Mouse (Mus musculus) heart, embryonic 12.5 days (tissue): ENCODE results near the gene Cdca7l. TPM values are rescaled to one million over a fixed set of nuclear protein-coding genes. Genes with fewer than 3 reads are reported as not detected.
"Not testable (repeated sequence)": the region's sequence is repeated elsewhere in the genome, so short reads cannot be mapped to it uniquely, and the experiment has no call there.

Experiments used
- ATAC-seq: fragments of 200-750 bp; cut with Nextera tagmentation; 2 replicates; pipeline ENCODE4 v1.8.0; 2017; ENCODE audit warnings: moderate TSS enrichment, moderate library complexity; ENCODE audit not compliant: insufficient number of reproducible peaks, low FRiP score
- H3K27ac ChIP-seq: fragments of 300-500 bp; sonication (generic); 2 replicates; pipeline ENCODE4 v1.5.1; 2016; ENCODE audit warnings: mild to moderate bottlenecking, moderate library complexity; ENCODE audit not compliant: poor library complexity, severe bottlenecking
- H3K27me3 ChIP-seq: fragments of 300-500 bp; sonication (generic); replicated peaks from 2 replicates; pipeline ENCODE4 v1.6.1; 2016; ENCODE audit warnings: mild to moderate bottlenecking, moderate library complexity
- H3K36me3 ChIP-seq: fragments of 300-500 bp; sonication (generic); 2 replicates; pipeline ENCODE4 v1.6.1; 2016; ENCODE audit warnings: mild to moderate bottlenecking, moderate library complexity
- H3K4me1 ChIP-seq: fragments of 300-500 bp; sonication (generic); replicated peaks from 2 replicates; pipeline ENCODE4 v1.6.1; 2016; ENCODE audit warnings: mild to moderate bottlenecking
- H3K4me2 ChIP-seq: fragments of 300-500 bp; sonication (generic); 2 replicates; pipeline ENCODE4 v1.6.1; 2016; ENCODE audit warnings: mild to moderate bottlenecking, moderate library complexity
- H3K4me3 ChIP-seq: fragments of 300-500 bp; sonication (generic); 2 replicates; pipeline ENCODE4 v1.5.1; 2016; ENCODE audit warnings: mild to moderate bottlenecking
- H3K9ac ChIP-seq: fragments of 300-500 bp; sonication (generic); 2 replicates; pipeline ENCODE4 v1.6.1; 2016; ENCODE audit warnings: mild to moderate bottlenecking, moderate library complexity
- H3K9me3 ChIP-seq: fragments of 300-500 bp; sonication (generic); replicated peaks from 2 replicates; pipeline ENCODE4 v1.6.1; 2016; ENCODE audit warnings: mild to moderate bottlenecking, moderate library complexity
- WGBS: fragments of 180-500 bp; shearing (Covaris S2); methylation state at CpG from one replicate; pipeline ENCODE4 v1.1.7; 2016; 5-methylcytosine and 5-hydroxymethylcytosine counted together
- polyA plus RNA-seq: library from polyadenylated mRNA; unstranded; fragments of >200 nt; fragmentation: Nextera tagmentation; extraction: Ambion mirVana; gene quantifications from 2 replicates; pipeline ENCODE4 v1.2.1, GENCODE M21; 2016

The Cdca7l gene
- polyA plus RNA-seq, 1 experiment from 2014 or later = 20.3 TPM

- WGBS = 51% methylated on average over 5 of the region's 5 CpGs
- ATAC-seq = no peak
- H3K27me3 ChIP-seq = no peaks in the 10 kb centered on the region
- no peak overlapping the region for H3K9ac ChIP-seq
- H3K36me3 ChIP-seq = peaks cover 24% of the 10 kb centered on the region; the same call in 1 of the 2 replicates
- H3K4me1 ChIP-seq = no peaks in the 10 kb centered on the region
- H3K4me3 ChIP-seq = no peak overlapping the region
- no peak overlapping the region for H3K27ac ChIP-seq
- H3K4me2 ChIP-seq = no peak overlapping the region
- H3K9me3 ChIP-seq = no peaks in the 10 kb centered on the region
Observed at GRCm38 (mm10) chr12:117862655-117863054, 58.6 kb downstream of the Cdca7l start.

DNA sequence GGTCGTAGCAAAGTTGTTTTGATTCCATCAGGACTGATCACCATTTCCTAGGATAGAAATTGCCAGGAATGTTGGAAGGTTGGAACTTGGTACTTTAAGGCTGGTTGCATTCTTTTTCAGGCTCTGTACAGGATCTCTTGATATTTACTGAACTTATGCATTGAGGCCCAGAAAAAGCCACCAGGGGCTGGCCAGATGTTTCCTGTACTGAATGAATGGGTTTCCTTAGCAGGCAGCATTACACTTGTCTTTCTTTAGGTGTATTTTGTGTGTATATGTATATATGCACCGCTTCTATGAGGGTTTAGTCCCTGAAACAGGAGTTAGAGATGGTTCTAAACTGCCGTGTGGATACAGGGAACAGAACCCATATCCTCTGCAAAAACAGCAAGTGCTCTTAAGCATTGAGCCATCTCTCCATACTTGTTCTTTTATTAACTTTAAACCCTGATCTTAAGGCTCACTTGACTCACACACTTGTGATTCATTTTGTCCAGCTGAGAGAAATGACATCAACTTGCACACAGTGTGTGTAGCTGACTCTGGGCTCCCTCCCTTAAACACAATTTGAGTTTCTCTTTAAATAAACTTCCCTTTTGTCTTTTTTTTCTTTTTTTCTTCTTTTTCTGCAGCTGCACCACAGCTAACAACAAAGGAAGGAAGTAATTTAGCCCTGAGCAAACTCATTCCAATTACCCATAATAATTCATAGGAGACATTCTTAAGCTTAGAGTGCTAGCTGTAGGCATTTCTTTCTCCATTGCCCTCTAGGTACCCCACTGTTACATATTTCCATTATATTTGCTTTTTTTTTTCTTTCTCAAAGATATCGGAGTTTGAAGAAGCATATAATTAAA lies 63.8 kb downstream of the Cdca7l start:
- Histone ChIP-seq H3K9me3 (no peaks in the 10 kb centered on the region), H3K27me3 (no peaks in the 10 kb centered on the region), H3K4me2 (no peak overlapping the region), H3K4me3 (no peak overlapping the region), H3K27ac (no peak overlapping the region), H3K36me3 (peaks cover 47% of the 10 kb centered on the region), H3K9ac (no peak overlapping the region), H3K4me1 (no peaks in the 10 kb centered on the region)
- 85% methylated on average over 4 of the region's 4 CpGs for WGBS
- ATAC-seq = no peak

DNA sequence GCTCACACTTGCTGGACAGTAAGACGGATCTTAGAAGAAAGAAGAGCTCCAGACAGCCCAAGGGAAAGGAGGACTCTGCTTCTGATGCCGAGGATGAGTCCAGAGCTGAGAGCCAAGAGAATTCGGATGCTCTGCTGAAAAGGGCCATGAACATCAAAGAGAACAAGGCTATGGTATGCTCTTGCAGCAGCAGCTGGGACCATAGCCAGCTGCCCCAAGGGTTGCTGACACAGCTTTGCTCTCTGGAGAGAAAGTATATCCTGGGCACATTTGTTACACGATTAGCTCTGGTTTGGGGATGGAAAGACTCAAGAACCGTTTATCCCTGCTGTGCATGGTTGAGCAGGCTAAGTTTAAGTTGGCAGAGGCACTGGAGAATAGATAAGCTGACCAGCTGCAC lies 68.2 kb downstream of the Cdca7l start:
- Histone ChIP-seq H3K27ac (no peak overlapping the region), H3K4me2 (no peak overlapping the region), H3K4me3 (no peak overlapping the region), H3K36me3 (peaks cover 63% of the 10 kb centered on the region), H3K4me1 (no peaks in the 10 kb centered on the region), H3K27me3 (no peaks in the 10 kb centered on the region), H3K9ac (no peak overlapping the region), H3K9me3 (no peaks in the 10 kb centered on the region)
- no peak for ATAC-seq
- 83% methylated on average over 5 of the region's 5 CpGs for WGBS

GRCm38 (mm10) chr12:117878341-117878740 lies 74.3 kb downstream of the Cdca7l start:
- Histone ChIP-seq H3K27ac (no peak overlapping the region), H3K27me3 (no peaks in the 10 kb centered on the region), H3K9ac (no peak overlapping the region), H3K4me2 (no peak overlapping the region), H3K4me3 (no peak overlapping the region), H3K9me3 (no peaks in the 10 kb centered on the region), H3K36me3 (peaks cover 66% of the 10 kb centered on the region), H3K4me1 (no peaks in the 10 kb centered on the region)
- 89% methylated on average over 13 of the region's 13 CpGs for WGBS
- ATAC-seq = no peak

DNA sequence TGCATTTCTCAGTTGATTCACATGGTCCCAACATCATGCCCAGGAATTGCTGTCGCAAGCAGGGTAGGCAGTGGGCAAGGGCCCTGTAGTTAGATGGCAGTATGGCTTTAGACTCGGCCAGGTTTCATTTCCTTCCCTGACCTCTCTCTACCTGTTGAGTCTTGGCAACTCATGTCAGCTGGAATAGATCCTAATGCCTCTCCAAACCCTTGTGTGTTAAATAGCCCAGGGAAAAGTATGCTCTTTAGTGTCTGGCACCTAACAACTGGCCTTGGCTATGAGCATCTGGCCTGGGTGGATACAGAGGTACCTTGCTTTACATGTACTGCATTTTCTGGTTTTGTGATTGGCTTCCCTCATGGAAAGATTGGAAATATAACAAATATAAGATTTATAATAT lies 80.5 kb downstream of the Cdca7l start:
- H3K4me3 ChIP-seq = no peak overlapping the region
- no peak overlapping the region for H3K27ac ChIP-seq
- H3K9me3 ChIP-seq = no peaks in the 10 kb centered on the region
- H3K36me3 ChIP-seq = peaks cover 13% of the 10 kb centered on the region
- no peak for ATAC-seq
- 85% methylated on average over 2 of the region's 2 CpGs for WGBS
- H3K9ac ChIP-seq = no peak overlapping the region
- no peak overlapping the region for H3K4me2 ChIP-seq
- H3K4me1 ChIP-seq = no peaks in the 10 kb centered on the region
- H3K27me3 ChIP-seq = no peaks in the 10 kb centered on the region

DNA sequence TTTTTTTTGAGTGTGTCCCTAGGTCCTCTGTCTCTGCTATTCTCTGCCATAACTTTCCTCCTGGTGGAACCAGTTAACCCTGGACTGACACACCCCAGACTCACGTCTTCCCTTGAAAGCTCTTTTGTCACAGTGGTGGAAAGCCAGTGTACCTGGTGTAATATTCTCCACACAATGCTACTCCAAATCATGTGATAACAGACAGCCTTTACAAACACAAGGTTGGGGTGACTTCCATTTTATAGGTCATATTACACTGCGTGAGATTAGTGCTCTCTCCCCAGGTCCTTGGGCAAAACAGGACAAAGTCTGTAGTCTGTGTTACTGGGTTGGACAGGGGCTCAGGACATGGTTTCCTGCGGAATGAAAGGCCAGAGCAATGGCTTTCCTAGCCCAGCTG lies 83.3 kb downstream of the Cdca7l start:
- H3K9me3 ChIP-seq = no peaks in the 10 kb centered on the region
- H3K27me3 ChIP-seq = no peaks in the 10 kb centered on the region
- ATAC-seq = no peak
- H3K4me1 ChIP-seq = no peaks in the 10 kb centered on the region
- WGBS = 76% methylated on average over 3 of the region's 3 CpGs
- H3K27ac ChIP-seq = no peak overlapping the region
- H3K4me2 ChIP-seq = no peak overlapping the region
- no peak overlapping the region for H3K9ac ChIP-seq
- H3K4me3 ChIP-seq = no peak overlapping the region
- peaks cover 4% of the 10 kb centered on the region for H3K36me3 ChIP-seq

DNA sequence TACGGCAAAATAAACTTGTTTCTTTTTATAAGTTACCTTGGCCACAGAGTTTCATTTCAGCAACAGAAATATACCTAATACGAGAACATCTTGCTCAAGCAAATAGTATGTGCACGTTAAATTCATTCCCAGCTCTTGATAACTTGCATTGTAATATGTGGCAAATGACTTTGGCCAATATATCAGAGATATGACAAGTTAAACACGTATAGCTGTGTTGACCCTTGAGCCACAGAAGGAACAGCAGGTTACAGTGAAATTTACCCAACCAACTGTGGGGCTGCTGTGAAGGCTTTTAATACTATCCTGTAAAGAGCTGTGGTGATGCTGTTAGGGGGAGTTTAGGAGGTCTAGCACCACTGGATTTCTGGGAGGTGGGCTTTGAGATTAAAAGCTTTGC lies 96.7 kb downstream of the Cdca7l start:
- not testable (repeated sequence) for H3K9ac ChIP-seq, H3K4me1 ChIP-seq, ATAC-seq, H3K4me3 ChIP-seq, H3K27ac ChIP-seq, H3K27me3 ChIP-seq, H3K4me2 ChIP-seq, H3K9me3 ChIP-seq, H3K36me3 ChIP-seq
- 62% methylated on average over 1 of the region's 4 CpGs for WGBS

DNA sequence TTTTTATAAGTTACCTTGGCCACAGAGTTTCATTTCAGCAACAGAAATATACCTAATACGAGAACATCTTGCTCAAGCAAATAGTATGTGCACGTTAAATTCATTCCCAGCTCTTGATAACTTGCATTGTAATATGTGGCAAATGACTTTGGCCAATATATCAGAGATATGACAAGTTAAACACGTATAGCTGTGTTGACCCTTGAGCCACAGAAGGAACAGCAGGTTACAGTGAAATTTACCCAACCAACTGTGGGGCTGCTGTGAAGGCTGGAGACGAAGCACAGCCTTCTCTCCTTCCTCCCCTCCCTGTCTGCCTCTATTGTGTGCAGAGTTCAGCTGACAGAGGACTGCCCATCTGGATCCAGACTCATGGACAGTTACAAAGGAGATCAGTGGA lies 97.3 kb downstream of the Cdca7l start:
- H3K9ac ChIP-seq, H3K9me3 ChIP-seq, ATAC-seq, H3K4me1 ChIP-seq, H3K27ac ChIP-seq, H3K4me2 ChIP-seq, H3K4me3 ChIP-seq, H3K27me3 ChIP-seq, H3K36me3 ChIP-seq: not testable (repeated sequence)
- 61% methylated on average over 2 of the region's 4 CpGs for WGBS

DNA sequence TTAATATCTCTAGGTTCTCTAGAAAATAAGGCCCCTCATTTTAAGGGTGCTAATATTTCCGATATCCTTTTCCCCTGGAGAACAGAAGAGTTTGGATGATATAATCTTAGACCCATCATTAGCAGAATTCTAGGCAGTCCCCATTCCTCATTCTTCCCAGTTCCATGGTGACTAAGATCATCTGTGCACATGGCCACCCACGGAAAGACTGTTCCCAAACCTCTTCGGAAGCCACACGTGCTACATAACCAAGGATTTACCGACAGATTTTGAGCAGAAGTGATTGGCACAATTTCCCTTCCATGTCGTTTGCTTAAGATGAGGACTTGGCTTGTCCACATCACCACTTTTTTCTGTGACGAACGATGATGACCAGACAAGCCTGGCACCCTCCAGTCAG lies 99.6 kb downstream of the Cdca7l start:
- 83% methylated on average over 8 of the region's 8 CpGs for WGBS
- Histone ChIP-seq H3K36me3 (no peaks in the 10 kb centered on the region), H3K27me3 (no peaks in the 10 kb centered on the region), H3K9me3 (no peaks in the 10 kb centered on the region), H3K27ac (no peak overlapping the region), H3K4me3 (no peak overlapping the region), H3K4me1 (no peaks in the 10 kb centered on the region), H3K4me2 (no peak overlapping the region), H3K9ac (no peak overlapping the region)
- no peak for ATAC-seq

GRCm38 (mm10) chr12:117905232-117905840 lies 101.2 kb downstream of the Cdca7l start:
- not testable (repeated sequence) for ATAC-seq, H3K27ac ChIP-seq, H3K36me3 ChIP-seq, H3K4me3 ChIP-seq, H3K27me3 ChIP-seq, H3K9ac ChIP-seq, H3K9me3 ChIP-seq, H3K4me1 ChIP-seq, H3K4me2 ChIP-seq
- 75% methylated on average over 4 of the region's 4 CpGs for WGBS

GRCm38 (mm10) chr12:117911396-117911795 lies 107.3 kb downstream of the Cdca7l start:
- Histone ChIP-seq H3K4me2 (no peak overlapping the region), H3K9ac (no peak overlapping the region), H3K9me3 (no peaks in the 10 kb centered on the region), H3K4me3 (no peak overlapping the region), H3K36me3 (no peaks in the 10 kb centered on the region), H3K27me3 (peaks cover 5% of the 10 kb centered on the region; the same call in 1 of the 2 replicates), H3K27ac (no peak overlapping the region), H3K4me1 (no peaks in the 10 kb centered on the region)
- WGBS = 68% methylated on average over 1 of the region's 1 CpGs
- no peak for ATAC-seq
